Comparison of ENCODE assay signal across 8 mouse cellular contexts in genomic region chr6:148895773-148896506, GRCm38 (mm10). TPM values are rescaled to one million over a fixed set of nuclear protein-coding genes. Genes with fewer than 3 reads are reported as not detected.
A peak's percentile ranks its signal among the peaks of the same experiment; 100 is the strongest.
DNase-seq lines count a peak whose midpoint lies in the region; ATAC-seq and TF ChIP-seq lines count a peak whose summit lies in the region.

Gene Caprin2, minus strand, starts transcription at chr6:148896237.

- no peaks in the 10 kb centered on the region for H3K36me3 ChIP-seq in embryonic facial prominence, embryonic 14.5 days (ENCODE audit: control insufficient read depth, insufficient read depth, low read length)
- no peaks in the 10 kb centered on the region for H3K36me3 ChIP-seq in limb, embryonic 14.5 days (ENCODE audit: control insufficient read depth, insufficient read depth, low read length)
- H3K36me3 ChIP-seq in midbrain, postnatal 0 days (ENCODE audit: insufficient read depth, low read length): no peaks in the 10 kb centered on the region

- peak; percentile 78 for DNase-seq in 3T3-L1 (ENCODE audit: low read depth, low spot score)
- peak; percentile 92 to 93 for DNase-seq in adrenal gland, postnatal 4 days (ENCODE audit: low spot score in 2 of 2)
- DNase-seq in embryonic facial prominence, embryonic 14.5 days (ENCODE audit: low spot score): peak; percentile 97
- DNase-seq in heart, adult 8-10 months (ENCODE audit: low spot score): peak; percentile 89
- peak; percentile 90 for DNase-seq in kidney, adult 9 months
- peak; percentile 94 for DNase-seq in limb, embryonic 14.5 days (ENCODE audit: low spot score)
- DNase-seq in midbrain, postnatal 0 days (ENCODE audit: low spot score): peak; percentile 97
- DNase-seq in spleen, postnatal 14 days (ENCODE audit: low spot score in 2 of 2): peak; percentile 87 to 91

- no peaks in the 10 kb centered on the region for H3K9me3 ChIP-seq in embryonic facial prominence, embryonic 14.5 days (ENCODE audit: control insufficient read depth, low read length)
- no peaks in the 10 kb centered on the region for H3K9me3 ChIP-seq in limb, embryonic 14.5 days (ENCODE audit: control insufficient read depth, low read length)
- no peaks in the 10 kb centered on the region for H3K9me3 ChIP-seq in midbrain, postnatal 0 days (ENCODE audit: low read length)

- peak; percentile 99 for ATAC-seq in embryonic facial prominence, embryonic 14.5 days (ENCODE audit: low read depth)
- ATAC-seq in limb, embryonic 14.5 days (ENCODE audit: low FRiP score, low read depth): peak; percentile 97
- peak; percentile 100 for ATAC-seq in midbrain, postnatal 0 days (ENCODE audit: low FRiP score)

- peak within 1 kb of the TSS; percentile 72 for H3K4me2 ChIP-seq in embryonic facial prominence, embryonic 14.5 days (ENCODE audit: low read depth, low read length)
- H3K4me2 ChIP-seq in limb, embryonic 14.5 days (replicated peaks; ENCODE audit: low read depth, low read length, severe bottlenecking): peak within 1 kb of the TSS; percentile 82
- peak within 1 kb of the TSS; percentile 86 for H3K4me2 ChIP-seq in midbrain, postnatal 0 days (ENCODE audit: low read depth, low read length, poor library complexity, severe bottlenecking)

- H3K4me3 ChIP-seq in embryonic facial prominence, embryonic 14.5 days (ENCODE audit: low read depth, low read length): peak within 1 kb of the TSS; percentile 74
- peak within 1 kb of the TSS; percentile 74 for H3K4me3 ChIP-seq in limb, embryonic 14.5 days (replicated peaks; ENCODE audit: low read length)
- H3K4me3 ChIP-seq in midbrain, postnatal 0 days (ENCODE audit: low read depth, low read length): peak within 1 kb of the TSS; percentile 75

- peak within 1 kb of the TSS; percentile 80 for H3K9ac ChIP-seq in embryonic facial prominence, embryonic 14.5 days (ENCODE audit: low read depth, low read length)
- peak within 1 kb of the TSS; percentile 80 for H3K9ac ChIP-seq in limb, embryonic 14.5 days (ENCODE audit: low read depth, low read length, severe bottlenecking)
- peak within 1 kb of the TSS; percentile 71 for H3K9ac ChIP-seq in midbrain, postnatal 0 days (replicated peaks; ENCODE audit: low read length, poor library complexity, severe bottlenecking)

- peaks cover 4% of the 10 kb centered on the region; the same call in 1 of the 2 replicates for H3K4me1 ChIP-seq in embryonic facial prominence, embryonic 14.5 days (ENCODE audit: control insufficient read depth, insufficient read depth, low read length)
- H3K4me1 ChIP-seq in limb, embryonic 14.5 days (ENCODE audit: control insufficient read depth, insufficient read depth, low read length): 0 out of 2 replicates have a peak, but pooled peaks cover 6% of the 10 kb centered on the region
- H3K4me1 ChIP-seq in midbrain, postnatal 0 days (ENCODE audit: insufficient read depth, low read length): no peaks in the 10 kb centered on the region

- TF ChIP-seq CTCF in midbrain, postnatal 0 days (IDR thresholded peaks at IDR 0.05): peak; percentile 34; the same call in 1 of the 2 replicates

- under 1% methylated on average over 39 of the region's 65 CpGs for WGBS in embryonic facial prominence, embryonic 14.5 days
- WGBS in limb, embryonic 14.5 days: 0% methylated on average over 38 of the region's 65 CpGs
- whole genome bisulfite sequencing in midbrain, postnatal 0 days: under 1% methylated on average over 55 of the region's 65 CpGs

- peak; percentile 90; the same call in 1 of the 2 replicates for TF ChIP-seq POLR2A in limb, embryonic 14.5 days (IDR thresholded peaks at IDR 0.05; ENCODE audit: borderline replicate concordance, extremely low read depth, insufficient read depth, insufficient read length)

- H3K27ac ChIP-seq in embryonic facial prominence, embryonic 14.5 days (replicated peaks; ENCODE audit: low read depth, low read length): peak within 1 kb of the TSS; percentile 82
- peak within 1 kb of the TSS; percentile 80 for H3K27ac ChIP-seq in limb, embryonic 14.5 days (replicated peaks; ENCODE audit: low read depth, low read length)
- peak within 1 kb of the TSS; percentile 91 for H3K27ac ChIP-seq in midbrain, postnatal 0 days (ENCODE audit: low read depth, low read length)

- no peaks in the 10 kb centered on the region for H3K27me3 ChIP-seq in embryonic facial prominence, embryonic 14.5 days (replicated peaks; ENCODE audit: control insufficient read depth, insufficient read depth, low read length)
- no peaks in the 10 kb centered on the region for H3K27me3 ChIP-seq in limb, embryonic 14.5 days (ENCODE audit: control insufficient read depth, insufficient read depth, low read length)
- no peaks in the 10 kb centered on the region for H3K27me3 ChIP-seq in midbrain, postnatal 0 days (ENCODE audit: insufficient read depth, low read length)

RNA-seq across cellular contexts. Expression of gene Caprin2, which starts in this region (rescaled TPM):
- total RNA-seq in adrenal gland, postnatal 4 days (2021): 10 to 100 TPM; 21.7 to 25.5 TPM
- 10.1 TPM in 2 replicates for polyA plus RNA-seq in embryonic facial prominence, embryonic 14.5 days (2014; fragmentation: Nextera tagmentation; extraction: Ambion mirVana)
- 1 to 10 TPM; 3.7 to 5.9 (median 4.2) TPM for total RNA-seq in heart, adult 8-10 months (2022)
- 32.3 and 33.3 TPM in 2 replicates for polyA plus RNA-seq in limb, embryonic 14.5 days (2012; rRNA removed)
- 8.9 and 10.5 TPM in 2 replicates for polyA plus RNA-seq in limb, embryonic 14.5 days (2014; fragmentation: Nextera tagmentation; extraction: Ambion mirVana)
- 13.6 and 18.0 TPM in 2 replicates for total RNA-seq in midbrain, postnatal 0 days (2014; rRNA removed)
- polyA plus RNA-seq in midbrain, postnatal 0 days (2015; fragmentation: Nextera tagmentation; extraction: Ambion mirVana): 5.9 and 6.5 TPM in 2 replicates

Comparison
In these comparisons a context has a peak if more than half of its experiments do, and no peak if none do; other contexts are left out.
1. Peak in every context shown above with its lines: DNase-seq, ATAC-seq, H3K4me3 ChIP-seq and H3K27ac ChIP-seq.